Mouse (Mus musculus) neural tube, embryonic 10.5 days (tissue): ENCODE data around the gene Csnk2a2.

ENCODE experiments used
- DNase-seq: peaks from one replicate; pipeline ENCODE4 v3.0.0-alpha.2; 2017; ENCODE audit warnings: low spot score; ENCODE audit errors: extremely low spot score

Csnk2a2 gene

GRCm38 (mm10) chr8:95490006-95490405, at the start of gene Csnk2a2:
Gene Csnk2a2 (minus strand): TSS chr8:95490039.
- no peak for DNase-seq

- DNase-seq, result no peak
Observed at GRCm38 (mm10) chr8:95539487-95539886, 49.6 kb upstream of the Csnk2a2 start.

- DNase-seq, result peak; percentile 61
Observed at GRCm38 (mm10) chr8:95533584-95534387, 43.9 kb upstream of the Csnk2a2 start, which contains the start of gene Ccdc113. Gene Ccdc113 (plus strand): TSS chr8:95534085.

- DNase-seq, result no peak
Observed at GRCm38 (mm10) chr8:95532206-95532605, 42.4 kb upstream of the Csnk2a2 start.

GRCm38 (mm10) chr8:95528750-95529310, 39.0 kb upstream of the Csnk2a2 start:
- no peak for DNase-seq

GRCm38 (mm10) chr8:95528194-95528593, 38.4 kb upstream of the Csnk2a2 start:
- no peak for DNase-seq

GRCm38 (mm10) chr8:95523991-95524390, 34.2 kb upstream of the Csnk2a2 start:
- DNase-seq, result no peak

- DNase-seq, result no peak
Observed at GRCm38 (mm10) chr8:95516928-95517327, 27.1 kb upstream of the Csnk2a2 start.

- DNase-seq, result no peak
Observed at GRCm38 (mm10) chr8:95513219-95513618, 23.4 kb upstream of the Csnk2a2 start.

- DNase-seq, result no peak
Observed at GRCm38 (mm10) chr8:95512257-95512656, 22.4 kb upstream of the Csnk2a2 start.

- DNase-seq, result no peak
Observed at GRCm38 (mm10) chr8:95506245-95506644, 16.4 kb upstream of the Csnk2a2 start.

- no peak for DNase-seq
Observed at GRCm38 (mm10) chr8:95505606-95506005, 15.8 kb upstream of the Csnk2a2 start.

GRCm38 (mm10) chr8:95504835-95505234, 15.0 kb upstream of the Csnk2a2 start:
- DNase-seq, result no peak

GRCm38 (mm10) chr8:95502431-95502830, 12.6 kb upstream of the Csnk2a2 start:
- DNase-seq, result no peak

- DNase-seq, result no peak
Observed at GRCm38 (mm10) chr8:95500436-95500835, 10.6 kb upstream of the Csnk2a2 start.

- no peak for DNase-seq
Observed at GRCm38 (mm10) chr8:95499266-95500064, 9.6 kb upstream of the Csnk2a2 start.

GRCm38 (mm10) chr8:95497821-95498220, 8.0 kb upstream of the Csnk2a2 start:
- no peak for DNase-seq

- DNase-seq, result no peak
Observed at GRCm38 (mm10) chr8:95496420-95496819, 6.6 kb upstream of the Csnk2a2 start.

- DNase-seq, result no peak
Observed at GRCm38 (mm10) chr8:95495444-95495843, 5.6 kb upstream of the Csnk2a2 start.

- DNase-seq, result no peak
Observed at GRCm38 (mm10) chr8:95492057-95492456, 2.2 kb upstream of the Csnk2a2 start.

GRCm38 (mm10) chr8:95488698-95489332, 1.0 kb downstream of the Csnk2a2 start:
- peak; percentile 87 for DNase-seq
